In the genomic region with DNA sequence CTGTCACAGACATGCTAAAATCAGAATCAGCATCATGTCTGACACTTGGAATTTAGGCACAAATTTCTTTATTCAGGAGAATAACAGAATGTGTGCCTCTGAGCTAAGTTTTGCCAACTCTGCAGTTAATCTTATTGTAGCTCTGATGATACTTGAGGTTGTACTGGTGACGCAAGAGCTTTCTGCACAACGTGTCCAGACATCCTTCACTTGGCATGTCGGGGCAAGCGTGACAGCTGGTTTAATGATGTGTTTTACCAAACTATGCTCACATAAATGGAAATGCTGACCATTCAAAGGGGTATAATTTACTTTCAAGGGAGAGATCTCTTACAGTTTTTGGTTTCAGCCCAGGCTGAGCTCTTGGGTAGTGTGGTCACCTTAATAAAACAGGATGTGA, we compare ENCODE assay signal across 19 mouse cellular contexts. TPM values are rescaled to one million over a fixed set of nuclear protein-coding genes. Genes with fewer than 3 reads are reported as not detected.
"Had no signal": no experiment of that assay in that cellular context is flagged by ENCODE, and none has a peak within 500 bp of the region (broad histone marks: within the 10 kb centered on the region; RNA-seq: fewer than 3 reads in every experiment).

No protein-coding gene starts in this region.

- H3K4me1 ChIP-seq: kidney, embryonic 15.5 days; limb, embryonic 12.5 days; limb, embryonic 15.5 days; midbrain, embryonic 12.5 days; midbrain, embryonic 15.5 days had no signal

- ATAC-seq: midbrain, embryonic 15.5 days had no signal

- H3K27ac ChIP-seq: kidney, embryonic 15.5 days; left cerebral cortex, adult 2 months; limb, embryonic 12.5 days; limb, embryonic 15.5 days; liver, embryonic 14.5 days; macrophage; midbrain, embryonic 12.5 days; midbrain, embryonic 15.5 days had no signal

- H3K9me3 ChIP-seq: kidney, embryonic 15.5 days; limb, embryonic 12.5 days; limb, embryonic 15.5 days; midbrain, embryonic 12.5 days; midbrain, embryonic 15.5 days had no signal

- H3K4me2 ChIP-seq: kidney, embryonic 15.5 days; limb, embryonic 12.5 days; limb, embryonic 15.5 days; liver, embryonic 11.5 days; midbrain, embryonic 12.5 days; midbrain, embryonic 15.5 days had no signal

- H3K4me3 ChIP-seq: kidney, embryonic 15.5 days; left cerebral cortex, adult 2 months; limb, embryonic 12.5 days; limb, embryonic 15.5 days; midbrain, embryonic 12.5 days; midbrain, embryonic 15.5 days had no signal

- H3K36me3 ChIP-seq: kidney, embryonic 15.5 days; limb, embryonic 12.5 days; limb, embryonic 15.5 days; midbrain, embryonic 12.5 days; midbrain, embryonic 15.5 days had no signal

- DNase-seq: kidney, adult 11 months; kidney, adult 8-10 months; kidney, postnatal 10 days; kidney, postnatal 36 days; layer of hippocampus, postnatal 36 days; lung, adult 18-20 months; thymus, adult 18-20 months; thymus, postnatal 4 days had no signal

- H3K27me3 ChIP-seq: kidney, embryonic 15.5 days; limb, embryonic 12.5 days; limb, embryonic 15.5 days; midbrain, embryonic 12.5 days; midbrain, embryonic 15.5 days had no signal

- H3K9ac ChIP-seq: kidney, embryonic 15.5 days; limb, embryonic 12.5 days; limb, embryonic 15.5 days; liver, embryonic 14.5 days; midbrain, embryonic 12.5 days; midbrain, embryonic 15.5 days had no signal

RNA-seq across cellular contexts. Expression of a gene that starts 33.1 kb away (rescaled TPM):
- polyA plus RNA-seq: macrophage; small intestine, adult 2 months; spleen, adult 2 months had no signal
